Mouse (Mus musculus): ENCODE data around the gene 5330417H12Rik.

GRCm38 (mm10) chr7:107644987-107645386 is 20.0 kb upstream of the 5330417H12Rik start:
- TF ChIP-seq POLR2A (IDR thresholded peaks at IDR 0.05; ENCODE audit: extremely low read depth, insufficient read depth, low read length) (no peak), CTCF (IDR thresholded peaks at IDR 0.05; ENCODE audit: low read depth, low read length) (peak; percentile 58)

Data from liver, adult 2 months (tissue).